7 mouse cellular contexts compared by ENCODE assay signal in genomic region chr7:131370648-131371469, GRCm38 (mm10). TPM values are rescaled to one million over a fixed set of nuclear protein-coding genes. Genes with fewer than 3 reads are reported as not detected.
DNase-seq lines count a peak whose midpoint lies in the region; ATAC-seq lines count a peak whose summit lies in the region.

Gene Pstk, plus strand, starts transcription at chr7:131371141.

- whole genome bisulfite sequencing in embryonic facial prominence, embryonic 12.5 days = 5% methylated on average over 47 of the region's 47 CpGs
- 5% methylated on average over 47 of the region's 47 CpGs for WGBS in limb, embryonic 11.5 days
- 4% methylated on average over 47 of the region's 47 CpGs for WGBS in midbrain, embryonic 14.5 days

- ATAC-seq in embryonic facial prominence, embryonic 12.5 days (ENCODE audit: insufficient number of reproducible peaks, insufficient read depth, low FRiP score, low TSS enrichment) = peak; percentile 94
- peak; percentile 94 for ATAC-seq in limb, embryonic 11.5 days (ENCODE audit: insufficient number of reproducible peaks, low FRiP score, low TSS enrichment, low read depth)
- peak; percentile 90 for ATAC-seq in midbrain, embryonic 14.5 days (ENCODE audit: low FRiP score, low TSS enrichment)

- H3K4me2 ChIP-seq in embryonic facial prominence, embryonic 12.5 days (replicated peaks) = peak within 1 kb of the TSS; percentile 65
- peak within 1 kb of the TSS; percentile 60 for H3K4me2 ChIP-seq in limb, embryonic 11.5 days (ENCODE audit: low read depth, severe bottlenecking)
- H3K4me2 ChIP-seq in midbrain, embryonic 14.5 days (ENCODE audit: low read length) = peak within 1 kb of the TSS; percentile 75

- peak; percentile 91 for DNase-seq in adrenal gland, postnatal 25 days
- peak; percentile 99 for DNase-seq in heart, adult 11 months
- DNase-seq in kidney, adult 18-20 months = peak; percentile 93
- peak; percentile 90 for DNase-seq in limb, embryonic 11.5 days (ENCODE audit: low spot score)
- peak; percentile 95 for DNase-seq in midbrain, embryonic 14.5 days
- DNase-seq in spleen, adult 18-20 months = peak; percentile 75 to 87

- no peaks in the 10 kb centered on the region for H3K27me3 ChIP-seq in embryonic facial prominence, embryonic 12.5 days
- H3K27me3 ChIP-seq in limb, embryonic 11.5 days (ENCODE audit: control insufficient read depth, insufficient read depth, low read length) = no peaks in the 10 kb centered on the region
- H3K27me3 ChIP-seq in midbrain, embryonic 14.5 days (ENCODE audit: control insufficient read depth, insufficient read depth, low read length) = no peaks in the 10 kb centered on the region

- peak within 1 kb of the TSS; percentile 78 for H3K4me3 ChIP-seq in embryonic facial prominence, embryonic 12.5 days
- peak within 1 kb of the TSS; percentile 75 for H3K4me3 ChIP-seq in limb, embryonic 11.5 days (ENCODE audit: low read depth, low read length)
- H3K4me3 ChIP-seq in midbrain, embryonic 14.5 days (replicated peaks; ENCODE audit: low read depth, low read length) = peak within 1 kb of the TSS; percentile 77

- H3K9me3 ChIP-seq in embryonic facial prominence, embryonic 12.5 days = no peaks in the 10 kb centered on the region
- no peaks in the 10 kb centered on the region for H3K9me3 ChIP-seq in limb, embryonic 11.5 days (ENCODE audit: control insufficient read depth, low read length)
- H3K9me3 ChIP-seq in midbrain, embryonic 14.5 days (ENCODE audit: control insufficient read depth, low read length) = no peaks in the 10 kb centered on the region

- peak within 1 kb of the TSS; percentile 96 for H3K9ac ChIP-seq in embryonic facial prominence, embryonic 12.5 days
- peak within 1 kb of the TSS; percentile 91 for H3K9ac ChIP-seq in limb, embryonic 11.5 days (ENCODE audit: low read length)
- H3K9ac ChIP-seq in midbrain, embryonic 14.5 days (replicated peaks; ENCODE audit: low read length) = peak within 1 kb of the TSS; percentile 94

- peaks cover 6% of the 10 kb centered on the region; the same call in 1 of the 2 replicates for H3K4me1 ChIP-seq in embryonic facial prominence, embryonic 12.5 days
- 0 out of 2 replicates have a peak, but pooled peaks cover 3% of the 10 kb centered on the region for H3K4me1 ChIP-seq in limb, embryonic 11.5 days (ENCODE audit: control insufficient read depth, insufficient read depth, low read length)
- peaks cover 5% of the 10 kb centered on the region; the same call in 1 of the 2 replicates for H3K4me1 ChIP-seq in midbrain, embryonic 14.5 days (ENCODE audit: control insufficient read depth, insufficient read depth, low read length)

- H3K36me3 ChIP-seq in embryonic facial prominence, embryonic 12.5 days = peaks cover 3% of the 10 kb centered on the region; the same call in 1 of the 2 replicates
- no peaks in the 10 kb centered on the region for H3K36me3 ChIP-seq in limb, embryonic 11.5 days (ENCODE audit: control insufficient read depth, insufficient read depth, low read length)
- peaks cover 6% of the 10 kb centered on the region; the same call in 1 of the 2 replicates for H3K36me3 ChIP-seq in midbrain, embryonic 14.5 days (ENCODE audit: control insufficient read depth, insufficient read depth, low read length)

- H3K27ac ChIP-seq in embryonic facial prominence, embryonic 12.5 days = peak within 1 kb of the TSS; percentile 97
- peak within 1 kb of the TSS; percentile 92 for H3K27ac ChIP-seq in limb, embryonic 11.5 days (replicated peaks; ENCODE audit: low read depth, low read length)
- H3K27ac ChIP-seq in midbrain, embryonic 14.5 days (replicated peaks; ENCODE audit: low read depth, low read length) = peak within 1 kb of the TSS; percentile 92

RNA-seq across cellular contexts. Expression of gene Pstk, which starts in this region (rescaled TPM):
- total RNA-seq in adrenal gland, postnatal 25 days (2021) = 22.7 and 31.2 TPM in 2 replicates
- polyA plus RNA-seq in embryonic facial prominence, embryonic 12.5 days (2016; fragmentation: Nextera tagmentation; extraction: Ambion mirVana) = 77.0 and 82.0 TPM in 2 replicates
- 69.0 and 69.5 TPM in 2 replicates for polyA plus RNA-seq in limb, embryonic 11.5 days (2014; fragmentation: Nextera tagmentation; extraction: Ambion mirVana)
- 42.8 and 46.3 TPM in 2 replicates for polyA plus RNA-seq in midbrain, embryonic 14.5 days (2014; fragmentation: Nextera tagmentation; extraction: Ambion mirVana)

Comparison
In these comparisons a context has a peak if more than half of its experiments do, and no peak if none do; other contexts are left out.
1. Peak in every context shown above with its lines: DNase-seq, ATAC-seq, H3K4me3 ChIP-seq and H3K27ac ChIP-seq.